Mouse (Mus musculus): ENCODE data around the gene Fkrp. TPM values are rescaled to one million over a fixed set of nuclear protein-coding genes. Genes with fewer than 3 reads are reported as not detected.

The Fkrp gene
- polyA plus RNA-seq, 1 experiment from 2014 or later, result 31.1 TPM

GRCm38 (mm10) chr7:16766443-16766842 is 50.1 kb downstream of the Fkrp start:
- Histone ChIP-seq H3K9ac (ENCODE audit: low read depth, low read length) (no peak overlapping the region), H3K36me3 (ENCODE audit: control insufficient read depth, insufficient read depth, low read length) (no peaks in the 10 kb centered on the region), H3K4me2 (replicated peaks; ENCODE audit: low read depth, low read length) (no peak overlapping the region), H3K4me1 (ENCODE audit: control insufficient read depth, insufficient read depth, low read length) (no peaks in the 10 kb centered on the region), H3K27me3 (ENCODE audit: control insufficient read depth, insufficient read depth, low read length) (no peaks in the 10 kb centered on the region), H3K9me3 (ENCODE audit: control insufficient read depth, low read length) (no peaks in the 10 kb centered on the region), H3K4me3 (ENCODE audit: low read length) (no peak overlapping the region), H3K27ac (ENCODE audit: low read depth, low read length) (no peak overlapping the region)
- WGBS, result 61% methylated on average over 2 of the region's 2 CpGs
- no peak for ATAC-seq (ENCODE audit: low FRiP score, low TSS enrichment)

GRCm38 (mm10) chr7:16763463-16764218 is 52.9 kb downstream of the Fkrp start:
- H3K4me3 ChIP-seq (ENCODE audit: low read length), result no peak overlapping the region
- H3K4me2 ChIP-seq (replicated peaks; ENCODE audit: low read depth, low read length), result no peak overlapping the region
- H3K9ac ChIP-seq (ENCODE audit: low read depth, low read length), result no peak overlapping the region
- H3K27ac ChIP-seq (ENCODE audit: low read depth, low read length), result no peak overlapping the region
- H3K9me3 ChIP-seq (ENCODE audit: control insufficient read depth, low read length), result no peaks in the 10 kb centered on the region
- H3K4me1 ChIP-seq (ENCODE audit: control insufficient read depth, insufficient read depth, low read length), result peaks cover 9% of the 10 kb centered on the region
- 91% methylated on average over 7 of the region's 7 CpGs for WGBS
- no peaks in the 10 kb centered on the region for H3K36me3 ChIP-seq (ENCODE audit: control insufficient read depth, insufficient read depth, low read length)
- ATAC-seq (ENCODE audit: low FRiP score, low TSS enrichment), result no peak
- H3K27me3 ChIP-seq (ENCODE audit: control insufficient read depth, insufficient read depth, low read length), result no peaks in the 10 kb centered on the region

GRCm38 (mm10) chr7:16761630-16762029 is 54.9 kb downstream of the Fkrp start:
- H3K4me3 ChIP-seq (ENCODE audit: low read length), result no peak overlapping the region
- no peak overlapping the region for H3K9ac ChIP-seq (ENCODE audit: low read depth, low read length)
- H3K4me1 ChIP-seq (ENCODE audit: control insufficient read depth, insufficient read depth, low read length), result peaks cover 9% of the 10 kb centered on the region
- no peaks in the 10 kb centered on the region for H3K36me3 ChIP-seq (ENCODE audit: control insufficient read depth, insufficient read depth, low read length)
- H3K27me3 ChIP-seq (ENCODE audit: control insufficient read depth, insufficient read depth, low read length), result no peaks in the 10 kb centered on the region
- 56% methylated on average over 5 of the region's 5 CpGs for WGBS
- no peak overlapping the region for H3K27ac ChIP-seq (ENCODE audit: low read depth, low read length)
- no peak overlapping the region for H3K4me2 ChIP-seq (replicated peaks; ENCODE audit: low read depth, low read length)
- H3K9me3 ChIP-seq (ENCODE audit: control insufficient read depth, low read length), result no peaks in the 10 kb centered on the region
- ATAC-seq (ENCODE audit: low FRiP score, low TSS enrichment), result no peak

GRCm38 (mm10) chr7:16761005-16761481 is 55.5 kb downstream of the Fkrp start:
- Histone ChIP-seq H3K27me3 (ENCODE audit: control insufficient read depth, insufficient read depth, low read length) (no peaks in the 10 kb centered on the region), H3K9ac (ENCODE audit: low read depth, low read length) (no peak overlapping the region), H3K36me3 (ENCODE audit: control insufficient read depth, insufficient read depth, low read length) (no peaks in the 10 kb centered on the region), H3K4me1 (ENCODE audit: control insufficient read depth, insufficient read depth, low read length) (peaks cover 9% of the 10 kb centered on the region), H3K4me3 (ENCODE audit: low read length) (no peak overlapping the region), H3K27ac (ENCODE audit: low read depth, low read length) (peak overlapping the region; percentile 71), H3K4me2 (replicated peaks; ENCODE audit: low read depth, low read length) (no peak overlapping the region), H3K9me3 (ENCODE audit: control insufficient read depth, low read length) (no peaks in the 10 kb centered on the region)
- peak; percentile 58; the same call in 1 of the 2 replicates for ATAC-seq (ENCODE audit: low FRiP score, low TSS enrichment)
- 33% methylated on average over 10 of the region's 10 CpGs for WGBS

- no peaks in the 10 kb centered on the region for H3K27me3 ChIP-seq (ENCODE audit: control insufficient read depth, insufficient read depth, low read length)
- no peaks in the 10 kb centered on the region for H3K9me3 ChIP-seq (ENCODE audit: control insufficient read depth, low read length)
- no peak overlapping the region for H3K4me2 ChIP-seq (replicated peaks; ENCODE audit: low read depth, low read length)
- no peak for ATAC-seq (ENCODE audit: low FRiP score, low TSS enrichment)
- no peak overlapping the region for H3K9ac ChIP-seq (ENCODE audit: low read depth, low read length)
- H3K4me3 ChIP-seq (ENCODE audit: low read length), result no peak overlapping the region
- H3K27ac ChIP-seq (ENCODE audit: low read depth, low read length), result no peak overlapping the region
- H3K36me3 ChIP-seq (ENCODE audit: control insufficient read depth, insufficient read depth, low read length), result no peaks in the 10 kb centered on the region
- WGBS, result 20% methylated on average over 8 of the region's 8 CpGs
- H3K4me1 ChIP-seq (ENCODE audit: control insufficient read depth, insufficient read depth, low read length), result peaks cover 9% of the 10 kb centered on the region
Observed at GRCm38 (mm10) chr7:16760292-16760691, 56.2 kb downstream of the Fkrp start.

Other genes with a start within 250 kb of the Fkrp start
- gene Arhgap35, start 201.7 kb downstream of the Fkrp start, polyA plus RNA-seq (2014; fragmentation: Nextera tagmentation; extraction: Ambion mirVana), result 12.6 and 26.6 TPM in 2 replicates
- gene Ceacam15, start 141.0 kb downstream of the Fkrp start, polyA plus RNA-seq (2014; fragmentation: Nextera tagmentation; extraction: Ambion mirVana), result not detected in 2 replicates
- not detected in 2 replicates for gene Ceacam9, start 94.8 kb downstream of the Fkrp start, polyA plus RNA-seq (2014; fragmentation: Nextera tagmentation; extraction: Ambion mirVana)
- gene Ap2s1, start 78.3 kb downstream of the Fkrp start, polyA plus RNA-seq (2014; fragmentation: Nextera tagmentation; extraction: Ambion mirVana), result 270 and 336 TPM in 2 replicates
- gene Slc1a5, start 35.4 kb downstream of the Fkrp start, polyA plus RNA-seq (2014; fragmentation: Nextera tagmentation; extraction: Ambion mirVana), result 30.2 and 36.1 TPM in 2 replicates
- gene Strn4, start 843 bp downstream of the Fkrp start, polyA plus RNA-seq (2014; fragmentation: Nextera tagmentation; extraction: Ambion mirVana), result 75.5 and 111 TPM in 2 replicates
- 10.9 and 15.7 TPM in 2 replicates for gene Prkd2, start 26.2 kb upstream of the Fkrp start, polyA plus RNA-seq (2014; fragmentation: Nextera tagmentation; extraction: Ambion mirVana)
- 5.1 and 6.4 TPM in 2 replicates for gene Dact3, start 58.6 kb upstream of the Fkrp start, polyA plus RNA-seq (2014; fragmentation: Nextera tagmentation; extraction: Ambion mirVana)
- 7.5 TPM in 2 replicates for gene Gng8, start 75.1 kb upstream of the Fkrp start, polyA plus RNA-seq (2014; fragmentation: Nextera tagmentation; extraction: Ambion mirVana)
- gene Ptgir, start 89.8 kb upstream of the Fkrp start, polyA plus RNA-seq (2014; fragmentation: Nextera tagmentation; extraction: Ambion mirVana), result 0.67 and 1.4 TPM in 2 replicates
- gene Calm3, start 107.4 kb upstream of the Fkrp start, polyA plus RNA-seq (2014; fragmentation: Nextera tagmentation; extraction: Ambion mirVana), result 156 and 198 TPM in 2 replicates
- gene Pnmal2, start 128.0 kb upstream of the Fkrp start, polyA plus RNA-seq (2014; fragmentation: Nextera tagmentation; extraction: Ambion mirVana), result 2.5 and 5.5 TPM in 2 replicates
- gene Pnmal1, start 142.9 kb upstream of the Fkrp start, polyA plus RNA-seq (2014; fragmentation: Nextera tagmentation; extraction: Ambion mirVana), result 0.51 and 0.74 TPM in 2 replicates
- gene Gm42372, start 166.4 kb upstream of the Fkrp start, polyA plus RNA-seq (2014; fragmentation: Nextera tagmentation; extraction: Ambion mirVana), result 0.29 and 0.47 TPM in 2 replicates
- 17.5 and 21.4 TPM in 2 replicates for gene Ccdc8, start 176.0 kb upstream of the Fkrp start, polyA plus RNA-seq (2014; fragmentation: Nextera tagmentation; extraction: Ambion mirVana)
- 103 and 115 TPM in 2 replicates for gene Ppp5c, start 211.2 kb upstream of the Fkrp start, polyA plus RNA-seq (2014; fragmentation: Nextera tagmentation; extraction: Ambion mirVana)
- 14.2 and 19.7 TPM in 2 replicates for gene Hif3a, start 245.7 kb upstream of the Fkrp start, polyA plus RNA-seq (2014; fragmentation: Nextera tagmentation; extraction: Ambion mirVana)